Mouse (Mus musculus) liver, embryonic 11.5 days (tissue): ENCODE results near the gene Mapkap1. TPM values are rescaled to one million over a fixed set of nuclear protein-coding genes. Genes with fewer than 3 reads are reported as not detected.

ENCODE experiments used
- ATAC-seq: fragments of 200-750 bp; cut with Nextera tagmentation; replicated peaks from 2 replicates; pipeline ENCODE4 v1.8.0; 2017; ENCODE audit warnings: moderate number of reproducible peaks, mild to moderate bottlenecking, moderate TSS enrichment, moderate library complexity; ENCODE audit not compliant: low FRiP score
- DNase-seq: peaks from one replicate; pipeline ENCODE4 v3.0.0-alpha.2; 2017; ENCODE audit warnings: low spot score
- H3K27ac ChIP-seq: fragments of 300-500 bp; sonication (generic); 2 replicates; pipeline ENCODE4 v1.5.1; 2014; ENCODE audit warnings: mild to moderate bottlenecking, low read depth, low read length, control low read depth
- H3K27me3 ChIP-seq: fragments of 300-500 bp; sonication (generic); replicated peaks from 2 replicates; pipeline ENCODE4 v1.6.1; 2014; ENCODE audit warnings: low read length, mixed read lengths; ENCODE audit not compliant: control insufficient read depth, insufficient read depth
- H3K36me3 ChIP-seq: fragments of 300-500 bp; sonication (generic); 2 replicates; pipeline ENCODE4 v1.6.1; 2014; ENCODE audit warnings: mild to moderate bottlenecking, low read length, moderate library complexity, mixed read lengths; ENCODE audit not compliant: control insufficient read depth, insufficient read depth
- H3K4me1 ChIP-seq: fragments of 300-500 bp; sonication (generic); replicated peaks from 2 replicates; pipeline ENCODE4 v1.6.1; 2014; ENCODE audit warnings: low read length, mixed read lengths; ENCODE audit not compliant: control insufficient read depth, insufficient read depth
- H3K4me2 ChIP-seq: fragments of 300-500 bp; sonication (generic); 2 replicates; pipeline ENCODE4 v1.6.1; 2014; ENCODE audit warnings: mild to moderate bottlenecking, control low read depth, moderate library complexity
- H3K4me3 ChIP-seq: fragments of 300-500 bp; sonication (generic); 2 replicates; pipeline ENCODE4 v1.5.1; 2014; ENCODE audit warnings: low read depth, low read length, control low read depth
- H3K9ac ChIP-seq: fragments of 300-500 bp; sonication (generic); 2 replicates; pipeline ENCODE4 v1.6.1; 2014; ENCODE audit warnings: low read depth, low read length, control low read depth
- H3K9me3 ChIP-seq: fragments of 300-500 bp; sonication (generic); 2 replicates; pipeline ENCODE4 v1.6.1; 2016; ENCODE audit warnings: low read length, inconsistent platforms, mixed read lengths; ENCODE audit not compliant: control insufficient read depth
- WGBS: fragments of 180-500 bp; shearing (Covaris S2); extraction: QIAGEN DNeasy Blood & Tissue Kit; methylation state at CpG from one replicate; pipeline ENCODE4 v1.1.7; 2014; 5-methylcytosine and 5-hydroxymethylcytosine counted together
- polyA plus RNA-seq: library from polyadenylated mRNA; unstranded; fragments of >200 nt; fragmentation: Nextera tagmentation; extraction: Ambion mirVana; gene quantifications from 2 replicates; pipeline ENCODE4 v1.2.1, GENCODE M21; 2014

Gene Mapkap1
- polyA plus RNA-seq, 1 experiment from 2014 or later: 62.4 TPM

DNA sequence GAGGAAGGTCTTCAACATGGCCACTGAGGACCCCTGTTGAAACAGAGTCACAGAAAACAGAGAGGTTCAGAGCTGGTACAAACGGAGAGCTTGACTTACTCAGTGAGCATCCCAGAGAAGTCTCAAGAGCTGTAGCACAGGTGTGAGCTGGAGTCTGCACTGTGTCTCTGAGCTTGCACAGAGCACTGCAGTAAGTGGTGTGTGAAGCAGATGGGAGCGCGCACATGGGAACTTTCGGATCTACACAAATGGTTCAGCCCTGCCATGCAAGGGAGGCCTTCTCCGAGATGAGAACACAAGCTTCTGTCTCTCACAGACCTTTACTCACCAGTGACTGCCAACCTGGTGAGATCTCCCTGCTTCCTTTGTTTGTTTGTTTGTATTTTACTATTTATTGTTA, 103.3 kb downstream of the Mapkap1 start:
- H3K9ac ChIP-seq: no peak overlapping the region
- no peak overlapping the region for H3K4me2 ChIP-seq
- DNase-seq (no peak), ATAC-seq (no peak)
- no peaks in the 10 kb centered on the region for H3K36me3 ChIP-seq
- no peak overlapping the region for H3K4me3 ChIP-seq
- H3K4me1 ChIP-seq: no peaks in the 10 kb centered on the region
- no peaks in the 10 kb centered on the region for H3K9me3 ChIP-seq
- H3K27me3 ChIP-seq: no peaks in the 10 kb centered on the region
- no peak overlapping the region for H3K27ac ChIP-seq
- 89% methylated on average over 5 of the region's 5 CpGs for WGBS

- Histone ChIP-seq H3K4me2 (no peak overlapping the region), H3K4me1 (no peaks in the 10 kb centered on the region), H3K27me3 (no peaks in the 10 kb centered on the region), H3K4me3 (no peak overlapping the region), H3K9me3 (no peaks in the 10 kb centered on the region), H3K36me3 (no peaks in the 10 kb centered on the region), H3K9ac (no peak overlapping the region), H3K27ac (no peak overlapping the region)
- DNase-seq: no peak
- ATAC-seq: no peak
- WGBS: 83% methylated on average over 5 of the region's 5 CpGs
Observed at GRCm38 (mm10) chr2:34515263-34515662, 108.7 kb downstream of the Mapkap1 start.

DNA sequence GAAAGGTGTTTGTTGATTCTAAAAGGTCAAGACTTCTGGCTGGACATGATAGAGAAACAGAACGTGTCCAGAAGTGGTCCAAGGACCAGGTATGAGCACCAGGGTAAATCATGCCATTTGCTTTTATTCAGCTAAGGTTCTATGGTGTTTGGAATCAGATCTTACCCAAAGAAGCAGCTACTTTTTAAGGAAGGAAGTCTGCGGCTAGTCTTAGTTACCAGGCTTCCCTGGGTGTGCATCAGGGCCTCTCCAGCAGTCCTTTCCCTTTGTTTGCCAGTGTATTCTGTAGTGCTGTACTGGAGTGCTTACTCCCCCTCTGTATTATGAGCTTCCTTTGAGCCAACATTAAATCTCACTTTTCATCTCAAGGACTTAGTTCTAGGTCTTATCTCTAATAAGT, 111.5 kb downstream of the Mapkap1 start:
- no peak overlapping the region for H3K27ac ChIP-seq
- no peaks in the 10 kb centered on the region for H3K9me3 ChIP-seq
- H3K27me3 ChIP-seq: no peaks in the 10 kb centered on the region
- H3K9ac ChIP-seq: no peak overlapping the region
- 64% methylated on average over 2 of the region's 2 CpGs for WGBS
- no peak for DNase-seq
- no peak for ATAC-seq
- no peaks in the 10 kb centered on the region for H3K36me3 ChIP-seq
- no peak overlapping the region for H3K4me2 ChIP-seq
- no peak overlapping the region for H3K4me3 ChIP-seq
- H3K4me1 ChIP-seq: no peaks in the 10 kb centered on the region

GRCm38 (mm10) chr2:34518526-34518925, 112.0 kb downstream of the Mapkap1 start:
- Histone ChIP-seq H3K9me3 (no peaks in the 10 kb centered on the region), H3K27ac (no peak overlapping the region), H3K27me3 (no peaks in the 10 kb centered on the region), H3K4me2 (no peak overlapping the region), H3K36me3 (no peaks in the 10 kb centered on the region), H3K9ac (no peak overlapping the region), H3K4me1 (no peaks in the 10 kb centered on the region), H3K4me3 (no peak overlapping the region)
- 91% methylated on average over 5 of the region's 5 CpGs for WGBS
- DNase-seq: no peak
- no peak for ATAC-seq

GRCm38 (mm10) chr2:34519525-34519924, 113.0 kb downstream of the Mapkap1 start:
- no peak overlapping the region for H3K4me3 ChIP-seq
- no peaks in the 10 kb centered on the region for H3K27me3 ChIP-seq
- H3K36me3 ChIP-seq: no peaks in the 10 kb centered on the region
- no peaks in the 10 kb centered on the region for H3K4me1 ChIP-seq
- 58% methylated on average over 6 of the region's 6 CpGs for WGBS
- H3K27ac ChIP-seq: no peak overlapping the region
- H3K9ac ChIP-seq: no peak overlapping the region
- no peaks in the 10 kb centered on the region for H3K9me3 ChIP-seq
- peak; percentile 44 for DNase-seq
- no peak overlapping the region for H3K4me2 ChIP-seq
- no peak for ATAC-seq

DNA sequence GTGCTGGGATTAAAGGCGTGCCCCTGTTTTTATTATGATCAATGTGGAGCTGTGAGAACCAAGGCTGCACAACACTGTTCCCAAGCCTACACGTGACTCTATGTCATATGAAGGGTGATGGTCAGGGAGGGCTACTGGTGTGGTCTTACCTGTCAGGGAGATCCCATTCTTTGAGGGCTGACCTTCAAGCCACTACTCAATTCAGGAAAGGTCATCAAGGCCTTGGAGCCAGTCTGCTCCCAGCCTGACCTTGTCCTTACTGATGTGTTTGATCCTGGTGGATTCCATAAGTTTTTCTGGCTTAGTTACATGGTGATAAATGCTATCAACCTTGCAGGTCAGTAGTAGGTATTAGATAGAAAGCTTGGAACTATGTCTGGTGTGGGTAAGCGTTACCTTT, 114.8 kb downstream of the Mapkap1 start:
- Histone ChIP-seq H3K27ac (no peak overlapping the region), H3K4me3 (no peak overlapping the region), H3K36me3 (no peaks in the 10 kb centered on the region), H3K9ac (no peak overlapping the region), H3K4me2 (no peak overlapping the region), H3K4me1 (no peaks in the 10 kb centered on the region), H3K27me3 (no peaks in the 10 kb centered on the region), H3K9me3 (no peaks in the 10 kb centered on the region)
- 91% methylated on average over 3 of the region's 3 CpGs for WGBS
- no peak for ATAC-seq
- no peak for DNase-seq

- H3K4me1 ChIP-seq: no peaks in the 10 kb centered on the region
- no peak overlapping the region for H3K4me3 ChIP-seq
- no peak overlapping the region for H3K9ac ChIP-seq
- WGBS: 77% methylated on average over 15 of the region's 15 CpGs
- H3K4me2 ChIP-seq: no peak overlapping the region
- H3K9me3 ChIP-seq: no peaks in the 10 kb centered on the region
- no peaks in the 10 kb centered on the region for H3K36me3 ChIP-seq
- DNase-seq (no peak), ATAC-seq (no peak)
- no peak overlapping the region for H3K27ac ChIP-seq
- no peaks in the 10 kb centered on the region for H3K27me3 ChIP-seq
Observed at GRCm38 (mm10) chr2:34526527-34527371, 120.2 kb downstream of the Mapkap1 start.

DNA sequence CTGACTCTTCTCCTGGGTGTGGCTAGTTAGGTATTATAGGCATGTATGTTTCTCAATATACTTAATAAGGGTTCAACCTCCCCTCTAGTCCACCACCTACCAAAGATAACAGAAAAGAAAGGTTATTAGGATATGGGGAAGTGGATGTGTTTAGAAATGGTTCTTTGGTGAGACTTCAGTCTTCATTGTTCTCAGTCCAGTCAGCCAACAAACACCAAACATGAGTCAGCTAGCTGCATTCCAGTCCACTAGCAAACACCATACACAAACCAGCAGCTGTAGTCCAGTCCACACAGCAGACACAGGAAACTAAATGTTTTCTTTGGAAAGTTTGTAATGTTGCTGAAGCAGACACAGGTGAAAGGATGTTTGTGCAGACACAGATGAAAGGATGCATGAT, 121.9 kb downstream of the Mapkap1 start:
- no peak for DNase-seq
- no peaks in the 10 kb centered on the region for H3K9me3 ChIP-seq

DNA sequence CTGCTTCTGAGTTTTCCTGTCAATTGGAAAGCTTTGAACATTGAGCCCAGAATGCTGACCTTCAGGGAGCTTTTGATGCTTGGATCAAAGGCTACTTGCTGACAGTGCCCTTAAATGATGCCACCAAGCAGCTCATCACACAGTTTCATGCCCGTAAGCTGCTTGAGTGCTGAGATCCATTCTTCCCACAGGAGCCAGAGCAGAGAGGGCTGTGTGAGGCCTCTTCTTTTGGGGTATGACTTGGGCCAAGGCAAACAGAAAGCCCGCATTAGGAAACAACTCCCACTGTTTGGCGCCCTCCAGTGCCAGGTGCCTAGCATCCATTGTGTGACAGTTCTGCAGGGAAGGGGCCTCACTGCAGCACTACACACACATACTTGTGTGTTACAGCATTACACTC, 123.5 kb downstream of the Mapkap1 start:
- no peaks in the 10 kb centered on the region for H3K27me3 ChIP-seq
- DNase-seq (no peak), ATAC-seq (no peak)
- H3K9ac ChIP-seq: no peak overlapping the region
- H3K4me3 ChIP-seq: no peak overlapping the region
- H3K9me3 ChIP-seq: no peaks in the 10 kb centered on the region
- H3K4me2 ChIP-seq: no peak overlapping the region
- H3K4me1 ChIP-seq: no peaks in the 10 kb centered on the region
- H3K27ac ChIP-seq: no peak overlapping the region
- no peaks in the 10 kb centered on the region for H3K36me3 ChIP-seq
- WGBS: 62% methylated on average over 3 of the region's 3 CpGs

More for the DNA sequence above, 121.9 kb downstream of the Mapkap1 start:
- no peak for ATAC-seq
- H3K36me3 ChIP-seq: no peaks in the 10 kb centered on the region
- no peak overlapping the region for H3K27ac ChIP-seq
- H3K27me3 ChIP-seq: no peaks in the 10 kb centered on the region
- H3K4me1 ChIP-seq: no peaks in the 10 kb centered on the region
- no peak overlapping the region for H3K4me3 ChIP-seq
- H3K9ac ChIP-seq: no peak overlapping the region
- H3K4me2 ChIP-seq: no peak overlapping the region
